Mouse (Mus musculus) myocyte (in vitro differentiated cells): ENCODE data around the gene Tmem91. TPM values are rescaled to one million over a fixed set of nuclear protein-coding genes. Genes with fewer than 3 reads are reported as not detected.
A peak's percentile ranks its signal among the peaks of the same experiment; 100 is the strongest.

Experiments used
- H3K27me3 ChIP-seq: one replicate; pipeline ENCODE4 v1.6.1; 2011; ENCODE audit not compliant: control insufficient read depth, insufficient read depth, insufficient read length
- H3K36me3 ChIP-seq: one replicate; pipeline ENCODE4 v1.6.1; 2011; ENCODE audit not compliant: control insufficient read depth, insufficient read depth
- H3K4me2 ChIP-seq: one replicate; pipeline ENCODE4 v1.6.1; 2011; ENCODE audit warnings: low read depth, control low read depth
- H3K4me3 ChIP-seq: one replicate; pipeline ENCODE4 v1.5.1; 2011; ENCODE audit warnings: mild to moderate bottlenecking, control low read depth, moderate library complexity
- H3K79me2 ChIP-seq: one replicate; pipeline ENCODE4 v1.6.1; 2011; ENCODE audit not compliant: control insufficient read depth, insufficient read depth
- H3ac ChIP-seq: one replicate; pipeline ENCODE4 v1.6.1; 2011; ENCODE audit not compliant: control insufficient read depth, insufficient read length
- CEBPB ChIP-seq: IDR thresholded peaks from 2 replicates; pipeline ENCODE4 v1.6.1; 2011; ENCODE audit warnings: mild to moderate bottlenecking, moderate library complexity; ENCODE audit not compliant: poor library complexity, insufficient read depth, severe bottlenecking
- E2F4 ChIP-seq: IDR thresholded peaks from one replicate; pipeline ENCODE4 v1.6.1; 2011; ENCODE audit warnings: mild to moderate bottlenecking, control low read depth, moderate library complexity; ENCODE audit not compliant: insufficient read depth
- MAX ChIP-seq: IDR thresholded peaks from one replicate; pipeline ENCODE4 v1.6.1; 2011; ENCODE audit warnings: low read depth, mild to moderate bottlenecking, control low read depth
- MYOD1 ChIP-seq, 3 experiments: IDR thresholded peaks; one replicate each; pipeline ENCODE4 v1.6.1; 2011; ENCODE audit warnings: control low read depth in 2 of 3, low read depth in 2 of 3, mild to moderate bottlenecking in 2 of 3, moderate library complexity in 1 of 3; ENCODE audit not compliant: insufficient read length in 2 of 3, control insufficient read depth in 1 of 3
- MYOG ChIP-seq, 3 experiments: IDR thresholded peaks; one replicate each; pipeline ENCODE4 v1.6.1; 2011; ENCODE audit warnings: control low read depth in 2 of 3, low read depth in 2 of 3, mild to moderate bottlenecking in 2 of 3; ENCODE audit not compliant: insufficient read length in 2 of 3, control insufficient read depth in 1 of 3, insufficient read depth in 1 of 3
- POLR2A ChIP-seq: IDR thresholded peaks from one replicate; pipeline ENCODE4 v1.6.1; 2011; ENCODE audit warnings: low read depth, mild to moderate bottlenecking, control low read depth, moderate library complexity; ENCODE audit not compliant: insufficient read length
- POLR2AphosphoS2 ChIP-seq: IDR thresholded peaks from one replicate; pipeline ENCODE4 v1.6.1; 2011; ENCODE audit warnings: low read depth, control low read depth; ENCODE audit not compliant: insufficient read length
- REST ChIP-seq: IDR thresholded peaks from one replicate; pipeline ENCODE4 v1.6.1; 2011; ENCODE audit warnings: mild to moderate bottlenecking, control low read depth, moderate library complexity; ENCODE audit not compliant: insufficient read depth, insufficient read length
- SRF ChIP-seq: IDR thresholded peaks from one replicate; pipeline ENCODE4 v1.6.1; 2011; ENCODE audit warnings: low read depth; ENCODE audit not compliant: control insufficient read depth, insufficient read length
- TCF12 ChIP-seq: IDR thresholded peaks from one replicate; pipeline ENCODE4 v1.6.1; 2011; ENCODE audit warnings: mild to moderate bottlenecking, control low read depth; ENCODE audit not compliant: poor library complexity, insufficient read depth, severe bottlenecking
- TCF3 ChIP-seq: IDR thresholded peaks from one replicate; pipeline ENCODE4 v1.6.1; 2011; ENCODE audit warnings: low read depth, control low read depth; ENCODE audit not compliant: insufficient read length
- USF1 ChIP-seq: IDR thresholded peaks from one replicate; pipeline ENCODE4 v1.6.1; 2011; ENCODE audit warnings: low read depth, mild to moderate bottlenecking, control low read depth, moderate library complexity
- polyA plus RNA-seq: library from polyadenylated mRNA; unstranded; fragments of >200 nt; fragmentation: generic; extraction: Trizol; gene quantifications from one replicate; pipeline ENCODE4 v1.2.1, GENCODE M21; 2012; ENCODE audit warnings: missing spikeins

The Tmem91 gene
- polyA plus RNA-seq, 1 experiment: 0.40 TPM

DNA sequence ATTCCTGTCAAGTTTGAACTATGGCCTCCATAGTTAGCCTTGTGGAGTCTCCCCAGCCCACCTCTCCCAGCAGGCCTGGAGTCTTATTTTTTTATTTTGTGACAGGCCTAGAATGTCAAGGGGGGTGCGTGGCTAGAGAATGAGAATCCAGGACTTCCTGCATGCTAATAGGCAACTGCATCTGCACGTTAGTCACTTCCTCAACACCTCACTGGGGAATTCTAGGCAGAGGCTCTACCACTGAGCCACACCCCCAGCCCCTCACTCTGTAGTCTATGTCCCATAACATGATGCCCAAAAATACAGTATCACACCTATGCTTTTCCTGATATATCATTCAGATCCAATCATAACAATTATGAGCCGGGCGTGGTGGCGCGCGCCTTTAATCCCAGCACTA, 2.0 kb upstream of the Tmem91 start:
- Histone ChIP-seq H3K4me2 (no peak overlapping the region), H3K36me3 (no peaks in the 10 kb centered on the region), H3K79me2 (peaks cover 5% of the 10 kb centered on the region), H3K27me3 (peaks cover 4% of the 10 kb centered on the region), H3K4me3 (no peak overlapping the region), H3ac (no peak overlapping the region)
- TF ChIP-seq USF1: no peak
- no peak for TF ChIP-seq CEBPB
- no peak for TF ChIP-seq TCF3
- no peak for TF ChIP-seq REST
- no peak for TF ChIP-seq SRF
- TF ChIP-seq POLR2AphosphoS2: no peak
- no peak for TF ChIP-seq MYOG (IDR thresholded peaks at IDR 0.05; ENCODE audit: control insufficient read depth in 1 of 3, insufficient read depth in 1 of 3, insufficient read length in 2 of 3, low read depth in 2 of 3)
- no peak for TF ChIP-seq POLR2A
- TF ChIP-seq TCF12: no peak
- no peak for TF ChIP-seq MYOD1 (IDR thresholded peaks at IDR 0.05; ENCODE audit: control insufficient read depth in 1 of 3, insufficient read length in 2 of 3, low read depth in 2 of 3)
- no peak for TF ChIP-seq E2F4
- TF ChIP-seq MAX: no peak

DNA sequence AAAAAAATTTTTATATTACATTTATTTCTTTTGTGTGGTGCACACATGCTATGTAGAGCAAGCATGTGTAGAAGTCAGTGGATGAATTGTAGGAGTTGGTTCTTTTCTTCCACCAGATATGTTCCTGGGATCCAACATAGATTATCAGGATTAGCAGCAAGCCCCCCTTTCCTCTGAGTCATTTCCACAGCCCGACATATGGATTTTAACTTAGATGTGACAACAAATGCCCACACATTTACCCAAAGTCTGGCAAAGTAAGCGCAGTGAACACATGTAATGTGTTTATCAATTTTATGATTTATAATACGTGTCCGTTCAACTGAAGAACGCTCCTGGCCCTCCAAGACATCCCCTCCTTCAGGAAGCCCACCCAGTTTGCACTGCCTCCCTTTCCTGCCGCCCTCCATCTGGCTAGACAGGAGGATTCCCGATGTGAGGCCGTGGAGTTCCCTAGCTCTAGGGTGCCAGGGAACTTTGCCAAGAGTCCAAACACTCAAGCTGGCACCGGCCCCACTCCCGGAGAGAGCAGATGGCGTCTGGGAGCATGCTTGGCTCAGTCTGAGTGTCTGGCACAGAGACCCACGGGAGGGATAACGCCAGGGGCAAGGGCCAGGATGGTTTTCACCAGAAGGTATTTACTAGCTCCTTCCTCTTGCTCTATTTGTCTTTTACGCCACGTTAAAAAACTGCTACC, 1.3 kb upstream of the Tmem91 start:
- Histone ChIP-seq H3K27me3 (peaks cover 4% of the 10 kb centered on the region), H3K36me3 (no peaks in the 10 kb centered on the region), H3K79me2 (no peaks in the 10 kb centered on the region), H3ac (no peak overlapping the region), H3K4me2 (peak overlapping the region; percentile 42), H3K4me3 (no peak overlapping the region)
- peak in 1 of 3 experiments; percentile 67 for TF ChIP-seq MYOG (IDR thresholded peaks at IDR 0.05; ENCODE audit: control insufficient read depth in 1 of 3, insufficient read depth in 1 of 3, insufficient read length in 2 of 3, low read depth in 2 of 3)
- TF ChIP-seq E2F4: no peak
- TF ChIP-seq MYOD1 (IDR thresholded peaks at IDR 0.05; ENCODE audit: control insufficient read depth in 1 of 3, insufficient read length in 2 of 3, low read depth in 2 of 3): peak in 2 of 3 experiments; percentile 37 to 38

- TF ChIP-seq MYOG (IDR thresholded peaks at IDR 0.05; ENCODE audit: control insufficient read depth in 1 of 3, insufficient read depth in 1 of 3, insufficient read length in 2 of 3, low read depth in 2 of 3) (no peak), E2F4 (no peak), REST (no peak), SRF (no peak), POLR2A (no peak), POLR2AphosphoS2 (no peak), TCF12 (no peak), USF1 (no peak), CEBPB (no peak), TCF3 (no peak), MAX (no peak)
- H3K4me2 ChIP-seq: no peak overlapping the region
- H3K4me3 ChIP-seq: no peak overlapping the region
- H3ac ChIP-seq: no peak overlapping the region
- no peaks in the 10 kb centered on the region for H3K79me2 ChIP-seq
- no peaks in the 10 kb centered on the region for H3K36me3 ChIP-seq
- H3K27me3 ChIP-seq: peaks cover 4% of the 10 kb centered on the region
These were observed 439 bp upstream of the Tmem91 start for GRCm38 (mm10) chr7:25675405-25675804.

DNA sequence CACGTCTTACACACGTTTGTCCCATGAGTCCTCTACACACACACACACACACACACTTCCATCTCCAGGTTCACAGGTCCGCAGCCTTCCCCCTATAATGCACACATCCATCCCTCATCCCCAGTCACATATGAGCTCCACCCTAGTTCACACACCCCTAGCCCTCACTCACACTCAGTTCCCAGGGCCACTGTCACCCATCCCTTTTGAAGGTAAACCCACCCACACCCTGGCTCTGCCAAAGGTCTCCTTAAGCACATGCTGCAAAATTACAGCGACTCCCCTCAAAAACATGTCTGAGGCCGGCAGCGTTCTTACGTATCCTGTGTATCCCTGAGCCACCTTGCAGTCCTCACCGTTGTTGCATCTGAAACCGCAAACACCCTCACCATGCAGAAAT, 669 bp downstream of the Tmem91 start:
- H3K27me3 ChIP-seq: peaks cover 4% of the 10 kb centered on the region
- H3K4me2 ChIP-seq: no peak overlapping the region
- H3K79me2 ChIP-seq: no peaks in the 10 kb centered on the region
- H3K36me3 ChIP-seq: no peaks in the 10 kb centered on the region
- no peak overlapping the region for H3K4me3 ChIP-seq
- H3ac ChIP-seq: no peak overlapping the region
- no peak for TF ChIP-seq MAX
- no peak for TF ChIP-seq TCF12
- TF ChIP-seq MYOD1 (IDR thresholded peaks at IDR 0.05; ENCODE audit: control insufficient read depth in 1 of 3, insufficient read length in 2 of 3, low read depth in 2 of 3): no peak
- TF ChIP-seq USF1: no peak
- TF ChIP-seq SRF: no peak
- TF ChIP-seq CEBPB: no peak
- TF ChIP-seq POLR2AphosphoS2: peak; percentile 8
- no peak for TF ChIP-seq TCF3
- TF ChIP-seq POLR2A: no peak

- Histone ChIP-seq H3K36me3 (no peaks in the 10 kb centered on the region), H3K79me2 (no peaks in the 10 kb centered on the region), H3K4me3 (no peak overlapping the region), H3K4me2 (no peak overlapping the region), H3ac (no peak overlapping the region), H3K27me3 (peaks cover 4% of the 10 kb centered on the region)
- TF ChIP-seq TCF3: no peak
These were observed 2.5 kb downstream of the Tmem91 start for GRCm38 (mm10) chr7:25672442-25672841.
